Mouse (Mus musculus): Measurements from ENCODE around the gene Ttc24. TPM values are rescaled to one million over a fixed set of nuclear protein-coding genes. Genes with fewer than 3 reads are reported as not detected.

Gene Ttc24
- polyA plus RNA-seq, 1 experiment from 2014 or later: not detected

- no peaks in the 10 kb centered on the region for H3K9me3 ChIP-seq (ENCODE audit: low read length)
- no peaks in the 10 kb centered on the region for H3K27me3 ChIP-seq (ENCODE audit: insufficient read depth, low read length)
- H3K4me2 ChIP-seq (replicated peaks; ENCODE audit: low read depth, low read length): no peak overlapping the region
- H3K9ac ChIP-seq (replicated peaks; ENCODE audit: low read length): no peak overlapping the region
- H3K27ac ChIP-seq (ENCODE audit: low read length): peak overlapping the region; percentile 58
- H3K4me1 ChIP-seq (ENCODE audit: insufficient read depth, low read length): no peaks in the 10 kb centered on the region
- no peak overlapping the region for H3K4me3 ChIP-seq (ENCODE audit: low read length)
- 79% methylated on average over 6 of the region's 6 CpGs for WGBS
- peaks cover 57% of the 10 kb centered on the region for H3K36me3 ChIP-seq (ENCODE audit: insufficient read depth, low read length)
- no peak for ATAC-seq (ENCODE audit: low FRiP score, low TSS enrichment)
These were observed 24.1 kb upstream of the Ttc24 start for GRCm38 (mm10) chr3:88102196-88102595.

GRCm38 (mm10) chr3:88101736-88102135, 23.6 kb upstream of the Ttc24 start:
- no peak overlapping the region for H3K27ac ChIP-seq (ENCODE audit: low read length)
- WGBS: 93% methylated on average over 7 of the region's 7 CpGs
- H3K4me2 ChIP-seq (replicated peaks; ENCODE audit: low read depth, low read length): no peak overlapping the region
- no peak for ATAC-seq (ENCODE audit: low FRiP score, low TSS enrichment)
- no peaks in the 10 kb centered on the region for H3K4me1 ChIP-seq (ENCODE audit: insufficient read depth, low read length)
- H3K36me3 ChIP-seq (ENCODE audit: insufficient read depth, low read length): peaks cover 60% of the 10 kb centered on the region
- H3K9me3 ChIP-seq (ENCODE audit: low read length): no peaks in the 10 kb centered on the region
- no peak overlapping the region for H3K4me3 ChIP-seq (ENCODE audit: low read length)
- H3K27me3 ChIP-seq (ENCODE audit: insufficient read depth, low read length): no peaks in the 10 kb centered on the region
- no peak overlapping the region for H3K9ac ChIP-seq (replicated peaks; ENCODE audit: low read length)

GRCm38 (mm10) chr3:88100251-88100650, 22.1 kb upstream of the Ttc24 start:
- ATAC-seq (ENCODE audit: low FRiP score, low TSS enrichment): no peak
- Histone ChIP-seq H3K4me2 (replicated peaks; ENCODE audit: low read depth, low read length) (no peak overlapping the region), H3K36me3 (ENCODE audit: insufficient read depth, low read length) (peaks cover 59% of the 10 kb centered on the region), H3K4me3 (ENCODE audit: low read length) (no peak overlapping the region), H3K27ac (ENCODE audit: low read length) (no peak overlapping the region), H3K4me1 (ENCODE audit: insufficient read depth, low read length) (no peaks in the 10 kb centered on the region), H3K9me3 (ENCODE audit: low read length) (no peaks in the 10 kb centered on the region), H3K9ac (replicated peaks; ENCODE audit: low read length) (no peak overlapping the region), H3K27me3 (ENCODE audit: insufficient read depth, low read length) (no peaks in the 10 kb centered on the region)
- WGBS: 74% methylated on average over 3 of the region's 3 CpGs

- no peak overlapping the region for H3K9ac ChIP-seq (replicated peaks; ENCODE audit: low read length)
- H3K27me3 ChIP-seq (ENCODE audit: insufficient read depth, low read length): no peaks in the 10 kb centered on the region
- no peak overlapping the region for H3K4me3 ChIP-seq (ENCODE audit: low read length)
- H3K36me3 ChIP-seq (ENCODE audit: insufficient read depth, low read length): peaks cover 68% of the 10 kb centered on the region
- H3K27ac ChIP-seq (ENCODE audit: low read length): no peak overlapping the region
- 89% methylated on average over 6 of the region's 6 CpGs for WGBS
- ATAC-seq (ENCODE audit: low FRiP score, low TSS enrichment): no peak
- no peak overlapping the region for H3K4me2 ChIP-seq (replicated peaks; ENCODE audit: low read depth, low read length)
- H3K9me3 ChIP-seq (ENCODE audit: low read length): no peaks in the 10 kb centered on the region
- no peaks in the 10 kb centered on the region for H3K4me1 ChIP-seq (ENCODE audit: insufficient read depth, low read length)
These were observed 19.6 kb upstream of the Ttc24 start for GRCm38 (mm10) chr3:88097666-88098065.

GRCm38 (mm10) chr3:88094126-88094525, 16.0 kb upstream of the Ttc24 start:
- no peak overlapping the region for H3K27ac ChIP-seq (ENCODE audit: low read length)
- no peak for ATAC-seq (ENCODE audit: low FRiP score, low TSS enrichment)
- no peak overlapping the region for H3K9ac ChIP-seq (replicated peaks; ENCODE audit: low read length)
- peaks cover 77% of the 10 kb centered on the region for H3K36me3 ChIP-seq (ENCODE audit: insufficient read depth, low read length)
- H3K4me3 ChIP-seq (ENCODE audit: low read length): no peak overlapping the region
- no peak overlapping the region for H3K4me2 ChIP-seq (replicated peaks; ENCODE audit: low read depth, low read length)
- H3K27me3 ChIP-seq (ENCODE audit: insufficient read depth, low read length): no peaks in the 10 kb centered on the region
- H3K9me3 ChIP-seq (ENCODE audit: low read length): no peaks in the 10 kb centered on the region
- 92% methylated on average over 5 of the region's 5 CpGs for WGBS
- H3K4me1 ChIP-seq (ENCODE audit: insufficient read depth, low read length): no peaks in the 10 kb centered on the region

GRCm38 (mm10) chr3:88090616-88091015, 12.5 kb upstream of the Ttc24 start:
- WGBS: 94% methylated on average over 6 of the region's 6 CpGs
- H3K27me3 ChIP-seq (ENCODE audit: insufficient read depth, low read length): no peaks in the 10 kb centered on the region
- H3K4me2 ChIP-seq (replicated peaks; ENCODE audit: low read depth, low read length): no peak overlapping the region
- no peaks in the 10 kb centered on the region for H3K4me1 ChIP-seq (ENCODE audit: insufficient read depth, low read length)
- peaks cover 71% of the 10 kb centered on the region for H3K36me3 ChIP-seq (ENCODE audit: insufficient read depth, low read length)
- no peak overlapping the region for H3K27ac ChIP-seq (ENCODE audit: low read length)
- H3K4me3 ChIP-seq (ENCODE audit: low read length): no peak overlapping the region
- H3K9me3 ChIP-seq (ENCODE audit: low read length): no peaks in the 10 kb centered on the region
- H3K9ac ChIP-seq (replicated peaks; ENCODE audit: low read length): no peak overlapping the region
- ATAC-seq (ENCODE audit: low FRiP score, low TSS enrichment): no peak

GRCm38 (mm10) chr3:88090106-88090505, 12.0 kb upstream of the Ttc24 start:
- no peaks in the 10 kb centered on the region for H3K27me3 ChIP-seq (ENCODE audit: insufficient read depth, low read length)
- H3K9ac ChIP-seq (replicated peaks; ENCODE audit: low read length): no peak overlapping the region
- peaks cover 68% of the 10 kb centered on the region for H3K36me3 ChIP-seq (ENCODE audit: insufficient read depth, low read length)
- ATAC-seq (ENCODE audit: low FRiP score, low TSS enrichment): no peak
- WGBS: 90% methylated on average over 7 of the region's 7 CpGs
- H3K27ac ChIP-seq (ENCODE audit: low read length): no peak overlapping the region
- H3K4me3 ChIP-seq (ENCODE audit: low read length): no peak overlapping the region
- no peaks in the 10 kb centered on the region for H3K9me3 ChIP-seq (ENCODE audit: low read length)
- no peaks in the 10 kb centered on the region for H3K4me1 ChIP-seq (ENCODE audit: insufficient read depth, low read length)
- no peak overlapping the region for H3K4me2 ChIP-seq (replicated peaks; ENCODE audit: low read depth, low read length)

- no peak overlapping the region for H3K9ac ChIP-seq (replicated peaks; ENCODE audit: low read length)
- H3K4me1 ChIP-seq (ENCODE audit: insufficient read depth, low read length): peaks cover 6% of the 10 kb centered on the region
- H3K27ac ChIP-seq (ENCODE audit: low read length): no peak overlapping the region
- no peaks in the 10 kb centered on the region for H3K27me3 ChIP-seq (ENCODE audit: insufficient read depth, low read length)
- no peak for ATAC-seq (ENCODE audit: low FRiP score, low TSS enrichment)
- 83% methylated on average over 1 of the region's 1 CpGs for WGBS
- no peak overlapping the region for H3K4me2 ChIP-seq (replicated peaks; ENCODE audit: low read depth, low read length)
- H3K36me3 ChIP-seq (ENCODE audit: insufficient read depth, low read length): peaks cover 46% of the 10 kb centered on the region
- no peaks in the 10 kb centered on the region for H3K9me3 ChIP-seq (ENCODE audit: low read length)
- H3K4me3 ChIP-seq (ENCODE audit: low read length): no peak overlapping the region
These were observed 9.6 kb upstream of the Ttc24 start for GRCm38 (mm10) chr3:88087688-88088087.

- 97% methylated on average over 2 of the region's 9 CpGs for WGBS
- H3K4me1 ChIP-seq (ENCODE audit: insufficient read depth, low read length): peaks cover 13% of the 10 kb centered on the region
These were observed 7.4 kb upstream of the Ttc24 start for GRCm38 (mm10) chr3:88085459-88085858.

GRCm38 (mm10) chr3:88084001-88084400, 5.9 kb upstream of the Ttc24 start:
- 94% methylated on average over 2 of the region's 2 CpGs for WGBS
- ATAC-seq (ENCODE audit: low FRiP score, low TSS enrichment): no peak
- no peak overlapping the region for H3K4me3 ChIP-seq (ENCODE audit: low read length)
- no peaks in the 10 kb centered on the region for H3K27me3 ChIP-seq (ENCODE audit: insufficient read depth, low read length)
- H3K4me2 ChIP-seq (replicated peaks; ENCODE audit: low read depth, low read length): no peak overlapping the region
- H3K4me1 ChIP-seq (ENCODE audit: insufficient read depth, low read length): peaks cover 13% of the 10 kb centered on the region
- no peak overlapping the region for H3K27ac ChIP-seq (ENCODE audit: low read length)
- H3K9ac ChIP-seq (replicated peaks; ENCODE audit: low read length): no peak overlapping the region
- H3K9me3 ChIP-seq (ENCODE audit: low read length): no peaks in the 10 kb centered on the region
- peaks cover 13% of the 10 kb centered on the region for H3K36me3 ChIP-seq (ENCODE audit: insufficient read depth, low read length)

More at GRCm38 (mm10) chr3:88085459-88085858, 7.4 kb upstream of the Ttc24 start:
- no peaks in the 10 kb centered on the region for H3K27me3 ChIP-seq (ENCODE audit: insufficient read depth, low read length)
- no peak overlapping the region for H3K4me2 ChIP-seq (replicated peaks; ENCODE audit: low read depth, low read length)
- H3K36me3 ChIP-seq (ENCODE audit: insufficient read depth, low read length): peaks cover 27% of the 10 kb centered on the region
- H3K9ac ChIP-seq (replicated peaks; ENCODE audit: low read length): no peak overlapping the region
- no peak overlapping the region for H3K4me3 ChIP-seq (ENCODE audit: low read length)
- no peak for ATAC-seq (ENCODE audit: low FRiP score, low TSS enrichment)
- H3K27ac ChIP-seq (ENCODE audit: low read length): no peak overlapping the region
- H3K9me3 ChIP-seq (ENCODE audit: low read length): no peaks in the 10 kb centered on the region

Measured in kidney, embryonic 16.5 days (tissue).